Mouse (Mus musculus) right cerebral cortex, adult 18-20 months (tissue): ENCODE results near the gene Pdzrn3.

Source experiments
- DNase-seq: peaks from one replicate; pipeline ENCODE4 v3.0.0; 2022; ENCODE audit warnings: mixed read lengths

The Pdzrn3 gene

DNA sequence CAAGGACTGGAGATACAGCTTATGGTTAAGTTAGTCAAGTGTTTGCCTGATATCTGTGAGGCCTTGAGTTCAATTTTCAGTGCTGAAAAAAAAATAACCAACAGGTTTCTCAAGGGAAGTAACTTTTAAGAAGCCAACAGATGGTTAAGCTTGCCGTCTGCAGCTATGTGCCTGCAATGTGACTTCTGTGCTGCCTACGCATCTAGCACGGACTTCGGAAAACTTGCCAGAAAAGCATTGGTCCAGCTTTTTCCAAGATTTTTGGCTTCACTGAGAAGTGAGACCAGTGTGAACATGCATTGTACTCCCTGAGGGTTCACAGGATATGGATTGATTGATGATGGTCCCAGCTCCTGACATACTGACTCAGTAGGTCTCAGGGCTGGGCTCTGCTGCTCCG lies 186.1 kb downstream of the Pdzrn3 start:
- DNase-seq, result peak; percentile 73

DNA sequence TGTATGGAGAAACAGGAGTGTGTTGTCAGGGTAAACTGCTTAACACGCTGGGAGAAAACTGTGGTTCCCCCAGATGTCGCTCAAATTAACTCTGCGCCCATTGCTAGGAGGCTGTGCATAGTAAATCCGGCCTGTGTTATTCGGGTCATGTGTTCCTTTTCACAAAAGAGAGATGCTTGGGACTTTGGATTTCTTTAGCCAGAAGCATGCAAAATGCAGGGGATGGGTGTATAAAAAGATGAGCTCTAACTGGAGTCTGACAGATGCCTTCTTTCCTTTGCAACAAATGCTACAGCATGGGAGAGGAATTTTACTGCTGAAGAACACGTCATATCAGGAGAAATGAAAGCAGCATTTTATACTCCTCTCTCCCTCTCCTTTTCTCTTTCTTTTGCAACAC lies 190.4 kb downstream of the Pdzrn3 start:
- DNase-seq, result peak; percentile 33

DNA sequence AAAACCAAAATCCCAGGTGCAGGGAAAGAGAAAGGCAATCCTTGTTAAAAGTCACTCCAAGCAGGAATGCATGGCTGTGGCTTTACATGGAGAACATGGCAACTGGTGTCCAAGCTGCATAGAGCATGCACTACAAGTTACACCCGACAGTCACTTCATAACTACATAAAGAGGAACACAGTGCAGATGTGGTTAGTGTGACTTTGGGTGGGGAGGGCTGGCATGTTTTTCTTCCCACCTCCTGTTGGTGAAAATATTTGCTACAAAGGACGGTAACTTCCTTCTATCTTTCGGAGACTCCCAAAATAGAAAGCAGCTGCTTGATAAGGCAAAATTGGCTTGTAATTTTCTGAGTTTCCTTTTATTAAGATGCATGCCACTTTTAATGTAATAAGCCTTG lies 190.8 kb downstream of the Pdzrn3 start:
- no peak for DNase-seq

DNA sequence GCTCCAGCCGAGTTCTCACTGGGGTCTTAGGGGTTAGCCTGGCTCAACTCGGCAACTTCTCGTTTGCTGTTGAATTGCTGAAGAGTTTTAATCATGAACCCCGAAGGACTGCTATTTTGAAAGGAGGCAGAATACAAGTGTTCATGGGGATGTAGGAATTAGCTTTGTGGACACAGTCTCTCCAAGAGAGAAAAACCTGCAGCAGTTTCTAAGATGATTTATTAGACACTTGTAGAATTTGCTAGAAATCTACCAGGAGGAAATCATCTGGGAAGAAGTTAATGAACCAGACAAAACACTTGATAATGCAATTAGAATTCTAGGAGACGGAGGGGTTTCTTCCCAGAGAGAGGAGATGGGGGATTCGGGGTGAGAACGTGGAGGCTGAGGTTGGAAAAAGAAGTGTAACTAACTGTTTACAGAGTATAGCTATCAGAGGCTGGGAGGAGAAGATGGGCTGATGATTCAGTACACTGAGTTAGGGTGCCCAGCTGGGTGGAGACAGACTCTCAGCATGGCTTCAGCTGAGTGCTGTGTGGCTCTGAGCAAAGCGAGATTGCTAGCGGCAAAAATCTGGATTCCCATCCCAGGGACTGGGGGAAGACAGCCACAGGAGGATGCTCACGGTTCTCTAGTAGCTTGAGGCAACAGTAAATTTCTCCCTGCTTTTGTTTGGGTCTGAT lies 193.5 kb downstream of the Pdzrn3 start:
- peak; percentile 20 for DNase-seq

DNA sequence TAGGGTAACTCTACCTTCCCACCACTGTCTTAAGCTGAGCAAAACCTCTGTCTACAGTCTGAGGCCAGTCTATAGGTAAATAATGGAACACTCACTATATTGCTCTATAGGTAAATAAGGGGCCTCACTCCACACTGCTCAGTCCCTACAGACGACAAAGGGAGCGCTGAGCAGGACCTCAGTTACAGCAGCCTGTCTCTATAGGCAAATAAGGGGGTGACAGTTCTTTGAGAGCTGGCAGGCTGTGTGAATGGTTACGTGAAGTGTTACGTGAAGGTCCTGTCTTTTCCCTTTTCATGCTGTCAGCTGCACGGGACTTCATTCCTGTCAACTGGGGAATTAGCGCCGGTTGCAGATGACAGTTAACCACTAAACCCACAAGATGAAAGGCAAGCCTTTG lies 207.0 kb downstream of the Pdzrn3 start:
- no peak for DNase-seq

DNA sequence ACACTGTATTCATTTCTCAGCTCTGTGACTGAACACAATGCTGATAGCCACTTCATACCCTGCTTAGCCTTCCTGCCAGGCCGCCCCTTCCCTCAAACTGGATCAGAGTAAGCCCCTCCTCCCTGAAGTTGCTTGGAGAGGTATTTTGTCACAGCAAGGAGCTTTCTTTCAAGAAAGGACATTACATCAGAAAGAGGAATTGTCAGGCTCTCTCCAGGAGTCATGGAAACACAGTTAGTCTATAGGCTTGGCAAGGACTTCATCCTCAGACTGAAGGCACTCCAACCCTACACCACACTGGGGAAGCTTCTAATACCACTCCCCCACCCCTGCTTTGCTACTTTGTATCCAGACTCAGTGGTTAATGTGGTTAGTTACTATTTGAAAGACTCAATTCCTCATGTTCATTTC lies 224.2 kb downstream of the Pdzrn3 start:
- no peak for DNase-seq

GRCm38 (mm10) chr6:101135368-101135767 lies 242.3 kb downstream of the Pdzrn3 start:
- no peak for DNase-seq

DNA sequence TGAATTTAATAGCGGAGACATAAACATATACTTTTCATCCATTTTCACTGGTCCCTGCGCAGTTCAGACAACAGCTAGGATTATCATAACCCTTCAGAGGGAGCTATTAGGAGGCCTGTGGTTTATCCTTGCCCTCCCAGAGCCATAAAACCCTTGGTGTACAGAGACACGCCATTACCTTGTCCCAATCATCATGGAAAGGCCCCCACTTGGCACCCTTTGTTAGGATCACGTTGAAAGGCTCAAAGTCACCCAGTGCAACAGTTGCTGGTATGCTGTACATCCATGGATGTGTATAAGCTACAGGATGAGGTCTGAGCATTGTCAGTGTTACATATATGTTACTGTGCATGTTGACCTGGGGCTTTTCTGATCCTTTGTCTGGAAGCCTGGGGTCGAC lies 252.3 kb downstream of the Pdzrn3 start:
- no peak for DNase-seq

- DNase-seq, result no peak
Observed at GRCm38 (mm10) chr6:101108951-101109350, 268.7 kb downstream of the Pdzrn3 start.

DNA sequence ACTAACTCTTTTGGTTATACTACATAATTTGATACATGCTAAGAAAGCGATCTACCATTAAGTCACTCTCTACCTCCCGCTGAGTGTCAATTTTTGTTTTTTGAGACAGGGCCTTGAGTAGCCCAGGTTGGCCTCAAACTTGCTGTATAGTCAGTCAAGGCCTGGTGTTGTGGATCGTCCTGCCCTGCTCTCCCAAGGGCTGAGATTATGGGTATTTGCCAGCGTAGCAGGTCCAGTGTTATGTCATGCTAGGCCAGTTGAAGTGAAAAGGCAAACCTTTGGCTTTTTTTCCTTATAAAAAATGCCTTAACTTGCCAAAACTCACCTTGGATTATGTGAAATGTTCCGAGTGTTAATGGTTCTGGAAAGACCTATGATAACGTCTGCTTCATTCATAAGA lies 274.2 kb downstream of the Pdzrn3 start:
- no peak for DNase-seq

DNA sequence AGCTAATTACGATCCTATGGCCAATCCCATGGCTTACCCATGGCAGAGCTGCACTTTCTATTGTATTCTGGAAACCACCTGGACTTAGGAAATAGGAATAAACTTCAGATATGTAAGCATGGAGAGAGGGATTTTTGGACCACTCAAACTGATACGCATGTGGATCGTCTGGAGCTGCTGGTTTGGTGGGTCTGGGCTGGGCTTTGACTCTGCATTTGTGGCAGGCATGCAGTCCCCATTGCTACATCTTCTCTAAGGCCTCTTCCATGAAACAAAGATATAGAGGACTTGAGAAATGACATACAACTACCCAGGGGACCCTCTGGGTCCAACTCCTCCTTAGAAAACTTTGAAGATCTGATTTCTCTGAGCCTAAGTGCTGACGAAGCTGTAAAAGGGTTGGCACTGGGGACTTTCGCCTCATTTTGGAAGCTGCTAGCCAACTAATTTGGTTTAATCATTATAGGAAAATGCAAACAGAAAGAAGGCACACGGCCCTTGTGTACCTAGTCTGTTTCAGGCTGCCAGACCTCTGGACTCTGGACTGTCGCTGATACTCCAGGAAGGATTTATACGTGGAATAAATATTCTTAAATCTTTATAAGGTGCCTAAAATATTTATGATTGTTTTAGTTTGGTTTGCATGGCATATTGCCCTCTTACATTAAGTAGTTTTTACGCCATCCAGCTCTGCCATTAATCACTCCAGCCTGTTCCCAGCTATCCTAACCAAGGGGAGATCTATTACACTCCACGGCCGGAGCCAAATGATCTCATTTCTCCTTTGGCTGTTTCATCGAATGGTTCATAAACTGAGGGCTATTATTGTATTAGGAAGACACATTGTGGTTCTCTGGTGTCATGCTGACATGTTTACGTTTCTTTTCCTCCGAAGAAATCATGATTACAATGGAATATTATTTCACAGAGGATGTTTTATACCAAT lies 275.7 kb downstream of the Pdzrn3 start:
- DNase-seq, result no peak
